Mouse (Mus musculus): Measurements from ENCODE around the gene H2afy2. TPM values are rescaled to one million over a fixed set of nuclear protein-coding genes. Genes with fewer than 3 reads are reported as not detected.

Gene H2afy2
- total and polyA plus RNA-seq, 3 experiments, result 0.25 TPM; not detected in 2

- no peak overlapping the region for H3K9ac ChIP-seq (ENCODE audit: control insufficient read depth, low read depth, low read length, poor library complexity, severe bottlenecking)
- no peaks in the 10 kb centered on the region for H3K36me3 ChIP-seq (ENCODE audit: control insufficient read depth in 1 of 2, insufficient read depth in 2 of 2, low read length in 2 of 2)
- no peaks in the 10 kb centered on the region for H3K79me2 ChIP-seq (ENCODE audit: control insufficient read depth, insufficient read depth, low read length, poor library complexity)
- TF ChIP-seq USF1 (IDR thresholded peaks at IDR 0.05; ENCODE audit: low read depth, low read length) (no peak), RCOR1 (IDR thresholded peaks at IDR 0.05; ENCODE audit: low read depth, low read length) (no peak), GABPA (IDR thresholded peaks at IDR 0.05; ENCODE audit: low read depth, low read length) (no peak), MYB (IDR thresholded peaks at IDR 0.05; ENCODE audit: low read depth, low read length) (no peak), MAFK (IDR thresholded peaks at IDR 0.05; ENCODE audit: borderline replicate concordance, low read depth, low read length) (no peak), TBP (IDR thresholded peaks at IDR 0.05; ENCODE audit: low read depth, low read length) (no peak), MAZ (IDR thresholded peaks at IDR 0.05; ENCODE audit: low read depth, low read length) (no peak), ZC3H11A (IDR thresholded peaks at IDR 0.05; ENCODE audit: low read depth, low read length) (no peak), ZMIZ1 (IDR thresholded peaks at IDR 0.05; ENCODE audit: low read depth, low read length) (no peak), HCFC1 (IDR thresholded peaks at IDR 0.05; ENCODE audit: low read depth, low read length) (no peak), ETS1 (IDR thresholded peaks at IDR 0.05; ENCODE audit: low read depth, low read length) (no peak), MAX (IDR thresholded peaks at IDR 0.05; ENCODE audit: low read length) (no peak), MXI1 (IDR thresholded peaks at IDR 0.05; ENCODE audit: low read depth, low read length) (no peak), CHD1 (IDR thresholded peaks at IDR 0.05; ENCODE audit: low read depth, low read length) (no peak), EP300 (IDR thresholded peaks at IDR 0.05; ENCODE audit: low read depth in 1 of 2, low read length in 2 of 2) (no peak), TAL1 (IDR thresholded peaks at IDR 0.05; ENCODE audit: low read length) (no peak), SIN3A (IDR thresholded peaks at IDR 0.05; ENCODE audit: low read length) (no peak), JUND (IDR thresholded peaks at IDR 0.05; ENCODE audit: low read depth, low read length) (no peak), ZKSCAN1 (IDR thresholded peaks at IDR 0.05; ENCODE audit: low read depth, low read length) (no peak), NELFE (IDR thresholded peaks at IDR 0.05; ENCODE audit: low read depth, low read length) (no peak)
- H3K27me3 ChIP-seq (ENCODE audit: control insufficient read depth in 1 of 2, insufficient read depth in 2 of 2, low read length in 2 of 2), result peaks cover 0 to 1% of the 10 kb centered on the region in 2 experiments; a peak in 1 of 4 replicates
- H3K4me1 ChIP-seq (ENCODE audit: control insufficient read depth in 1 of 2, insufficient read depth in 2 of 2, low read length in 2 of 2), result no peaks in the 10 kb centered on the region
- no peaks in the 10 kb centered on the region for H3K9me3 ChIP-seq (replicated peaks; ENCODE audit: insufficient read depth, low read length)
- DNase-seq (ENCODE audit: low read depth, low spot score), result no peak
- no peak overlapping the region for H3K4me3 ChIP-seq (ENCODE audit: control insufficient read depth in 1 of 2, insufficient read depth in 1 of 2, low read depth in 2 of 2, low read length in 2 of 2)
- H3K27ac ChIP-seq (ENCODE audit: control insufficient read depth, low read depth, low read length), result no peak overlapping the region
Observed at GRCm38 (mm10) chr10:61751534-61752219, 32.3 kb downstream of the H2afy2 start.

GRCm38 (mm10) chr10:61750014-61750413, 33.9 kb downstream of the H2afy2 start:
- Histone ChIP-seq H3K4me3 (ENCODE audit: control insufficient read depth in 1 of 2, insufficient read depth in 1 of 2, low read depth in 2 of 2, low read length in 2 of 2) (no peak overlapping the region), H3K36me3 (ENCODE audit: control insufficient read depth in 1 of 2, insufficient read depth in 2 of 2, low read length in 2 of 2) (no peaks in the 10 kb centered on the region), H3K9ac (ENCODE audit: control insufficient read depth, low read depth, low read length, poor library complexity, severe bottlenecking) (no peak overlapping the region), H3K27ac (ENCODE audit: control insufficient read depth, low read depth, low read length) (no peak overlapping the region), H3K9me3 (replicated peaks; ENCODE audit: insufficient read depth, low read length) (no peaks in the 10 kb centered on the region), H3K79me2 (ENCODE audit: control insufficient read depth, insufficient read depth, low read length, poor library complexity) (no peaks in the 10 kb centered on the region), H3K27me3 (ENCODE audit: control insufficient read depth in 1 of 2, insufficient read depth in 2 of 2, low read length in 2 of 2) (peaks cover 0 to 1% of the 10 kb centered on the region in 2 experiments; a peak in 1 of 4 replicates), H3K4me1 (ENCODE audit: control insufficient read depth in 1 of 2, insufficient read depth in 2 of 2, low read length in 2 of 2) (no peaks in the 10 kb centered on the region)
- TF ChIP-seq USF1 (IDR thresholded peaks at IDR 0.05; ENCODE audit: low read depth, low read length) (no peak), CHD1 (IDR thresholded peaks at IDR 0.05; ENCODE audit: low read depth, low read length) (no peak), TBP (IDR thresholded peaks at IDR 0.05; ENCODE audit: low read depth, low read length) (no peak), GABPA (IDR thresholded peaks at IDR 0.05; ENCODE audit: low read depth, low read length) (no peak), ETS1 (IDR thresholded peaks at IDR 0.05; ENCODE audit: low read depth, low read length) (no peak), TCF12 (IDR thresholded peaks at IDR 0.05; ENCODE audit: low read depth, low read length) (no peak), JUND (IDR thresholded peaks at IDR 0.05; ENCODE audit: low read depth, low read length) (no peak), HCFC1 (IDR thresholded peaks at IDR 0.05; ENCODE audit: low read depth, low read length) (no peak), ZKSCAN1 (IDR thresholded peaks at IDR 0.05; ENCODE audit: low read depth, low read length) (no peak), RCOR1 (IDR thresholded peaks at IDR 0.05; ENCODE audit: low read depth, low read length) (no peak), MYC (IDR thresholded peaks at IDR 0.05; ENCODE audit: low read depth, low read length) (no peak), ZC3H11A (IDR thresholded peaks at IDR 0.05; ENCODE audit: low read depth, low read length) (no peak), ZMIZ1 (IDR thresholded peaks at IDR 0.05; ENCODE audit: low read depth, low read length) (no peak), POLR2A (IDR thresholded peaks at IDR 0.05; ENCODE audit: control insufficient read depth in 1 of 2, insufficient read depth in 1 of 2, low read depth in 1 of 2, low read length in 2 of 2, poor library complexity in 1 of 2) (no peak), E2F4 (IDR thresholded peaks at IDR 0.05; ENCODE audit: borderline replicate concordance, low read depth, low read length) (no peak), MAZ (IDR thresholded peaks at IDR 0.05; ENCODE audit: low read depth, low read length) (no peak), SIN3A (IDR thresholded peaks at IDR 0.05; ENCODE audit: low read length) (no peak), POLR2AphosphoS5 (IDR thresholded peaks at IDR 0.05; ENCODE audit: borderline replicate concordance, low read depth, low read length) (no peak), MYB (IDR thresholded peaks at IDR 0.05; ENCODE audit: low read depth, low read length) (no peak)
- DNase-seq (ENCODE audit: low read depth, low spot score), result no peak
